Mouse (Mus musculus) kidney, embryonic 16.5 days (tissue): ENCODE measurements around the gene Lce1c. TPM values are rescaled to one million over a fixed set of nuclear protein-coding genes. Genes with fewer than 3 reads are reported as not detected.
"Not testable (repeated sequence)": the region's sequence is repeated elsewhere in the genome, so short reads cannot be mapped to it uniquely, and the experiment has no call there.

Experiments
- ATAC-seq: fragments of 200-750 bp; cut with Nextera tagmentation; 2 replicates; pipeline ENCODE4 v1.8.0; 2017; ENCODE audit warnings: moderate TSS enrichment; ENCODE audit not compliant: low FRiP score, low TSS enrichment
- H3K27ac ChIP-seq: fragments of 300-500 bp; sonication (generic); 2 replicates; pipeline ENCODE4 v1.5.1; 2014; ENCODE audit warnings: low read length
- H3K27me3 ChIP-seq: fragments of 300-500 bp; sonication (generic); 2 replicates; pipeline ENCODE4 v1.6.1; 2014; ENCODE audit warnings: low read length, control low read depth, mixed read lengths; ENCODE audit not compliant: insufficient read depth
- H3K36me3 ChIP-seq: fragments of 300-500 bp; sonication (generic); 2 replicates; pipeline ENCODE4 v1.6.1; 2014; ENCODE audit warnings: low read length, control low read depth, mixed read lengths; ENCODE audit not compliant: insufficient read depth
- H3K4me1 ChIP-seq: fragments of 300-500 bp; sonication (generic); 2 replicates; pipeline ENCODE4 v1.6.1; 2014; ENCODE audit warnings: low read length, control low read depth, mixed read lengths; ENCODE audit not compliant: insufficient read depth
- H3K4me2 ChIP-seq: fragments of 300-500 bp; sonication (generic); replicated peaks from 2 replicates; pipeline ENCODE4 v1.6.1; 2014; ENCODE audit warnings: low read depth, low read length
- H3K4me3 ChIP-seq: fragments of 300-500 bp; sonication (generic); 2 replicates; pipeline ENCODE4 v1.5.1; 2014; ENCODE audit warnings: mild to moderate bottlenecking, low read length
- H3K9ac ChIP-seq: fragments of 300-500 bp; sonication (generic); replicated peaks from 2 replicates; pipeline ENCODE4 v1.6.1; 2014; ENCODE audit warnings: low read length
- H3K9me3 ChIP-seq: fragments of 300-500 bp; sonication (generic); 2 replicates; pipeline ENCODE4 v1.6.1; 2016; ENCODE audit warnings: low read length, control low read depth
- WGBS: fragments of 180-500 bp; shearing (Covaris S2); extraction: QIAGEN DNeasy Blood & Tissue Kit; methylation state at CpG from one replicate; pipeline ENCODE4 v1.1.7; 2014; 5-methylcytosine and 5-hydroxymethylcytosine counted together
- polyA plus RNA-seq: library from polyadenylated mRNA; unstranded; fragments of >200 nt; fragmentation: Nextera tagmentation; extraction: Ambion mirVana; gene quantifications from 2 replicates; pipeline ENCODE4 v1.2.1, GENCODE M21; 2015

Lce1c gene
- polyA plus RNA-seq, result not detected in 2 replicates

DNA sequence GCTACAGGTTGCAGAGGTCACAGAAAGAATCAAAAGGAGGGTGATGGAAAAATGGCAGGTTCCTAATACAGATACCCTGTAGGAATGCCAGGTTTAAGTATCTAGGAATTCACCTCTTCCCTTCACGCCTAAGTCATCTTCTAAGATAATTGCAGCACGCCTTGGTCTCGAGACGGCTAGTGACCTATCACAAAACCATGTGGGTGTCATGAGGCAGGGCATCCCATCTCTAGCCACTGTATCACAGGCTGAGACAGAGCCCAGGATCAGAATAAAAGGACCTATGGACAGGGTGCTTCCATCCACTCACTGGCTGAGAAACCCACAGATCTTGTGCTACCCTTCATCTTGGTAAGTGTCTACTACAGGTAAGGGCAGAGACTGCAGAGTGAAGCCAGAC, at the start of gene Lce1c:
Gene Lce1c, plus strand, starts transcription at position 301 of the 400 bp plus-strand sequence.
- Histone ChIP-seq H3K36me3 (no peaks in the 10 kb centered on the region), H3K4me1 (no peaks in the 10 kb centered on the region), H3K9me3 (no peaks in the 10 kb centered on the region), H3K9ac (no peak within 1 kb of the TSS), H3K4me2 (no peak within 1 kb of the TSS), H3K4me3 (no peak within 1 kb of the TSS), H3K27me3 (no peaks in the 10 kb centered on the region), H3K27ac (no peak within 1 kb of the TSS)
- no peak for ATAC-seq
- WGBS, result 87% methylated on average over 4 of the region's 4 CpGs

DNA sequence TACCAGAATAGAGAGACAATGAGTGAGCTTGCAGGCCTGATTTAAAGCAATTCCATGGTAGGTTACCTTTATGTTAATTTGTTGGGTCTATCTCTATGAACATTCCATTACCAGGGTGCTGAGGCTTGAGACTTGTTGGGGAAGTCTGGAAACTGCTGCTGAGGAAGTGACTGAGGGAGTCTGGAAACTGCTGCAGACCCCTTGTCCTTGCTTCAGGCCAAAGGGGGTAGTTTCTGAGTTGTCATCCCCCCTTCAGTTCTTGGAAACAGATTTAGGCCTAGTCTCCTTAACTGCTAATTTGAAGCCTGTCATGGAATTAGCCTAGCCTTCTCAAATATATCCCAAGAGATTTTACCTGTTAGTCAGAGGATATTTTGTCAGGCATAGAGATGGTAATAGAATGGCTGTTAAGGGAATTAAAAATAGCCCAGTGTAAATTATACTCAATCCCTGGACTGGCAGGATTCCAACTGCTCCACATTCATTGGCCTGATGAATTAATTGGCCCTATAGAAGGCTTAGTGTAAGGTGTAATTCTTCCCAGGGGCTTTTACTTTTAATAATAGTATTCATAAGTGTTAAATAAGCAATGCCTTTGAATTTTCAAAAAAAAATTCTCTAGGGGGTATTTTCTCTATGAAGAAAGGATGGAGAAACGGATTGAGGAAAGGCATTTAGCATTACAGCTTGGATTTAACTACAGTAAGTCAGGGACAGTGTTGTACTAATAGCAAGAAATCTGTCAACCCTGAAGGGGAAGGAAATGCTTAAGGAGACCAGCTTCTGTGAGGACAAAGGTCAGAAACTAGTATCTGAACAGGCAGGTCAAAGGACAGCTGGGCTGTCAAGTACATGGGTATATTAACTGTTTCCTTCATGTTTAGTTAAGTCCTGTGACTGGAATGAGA, 41.0 kb upstream of the Lce1c start:
- Histone ChIP-seq H3K4me2 (no peak overlapping the region), H3K27ac (no peak overlapping the region), H3K9ac (no peak overlapping the region), H3K4me1 (no peaks in the 10 kb centered on the region), H3K27me3 (no peaks in the 10 kb centered on the region), H3K4me3 (no peak overlapping the region), H3K36me3 (no peaks in the 10 kb centered on the region), H3K9me3 (no peaks in the 10 kb centered on the region)
- WGBS, result 31% methylated on average over 1 of the region's 1 CpGs
- peak; percentile 85 for ATAC-seq

DNA sequence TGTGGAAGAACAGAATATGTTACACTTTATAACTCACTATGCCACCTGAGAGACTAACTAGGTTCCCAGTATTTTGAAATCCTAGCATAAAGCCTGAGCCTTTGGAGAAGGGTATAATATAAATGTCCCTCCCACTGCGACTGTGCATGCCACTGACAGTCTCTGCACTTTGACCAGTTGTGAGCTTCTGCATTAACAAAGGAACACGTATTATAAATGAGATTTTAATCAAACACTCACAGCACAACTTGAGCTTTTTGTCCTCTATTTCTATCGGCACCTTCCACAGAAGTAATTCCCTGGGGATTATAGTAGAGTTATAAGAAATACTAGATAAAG, 40.4 kb upstream of the Lce1c start:
- no peak; the same call in 1 of the 2 replicates for ATAC-seq
- Histone ChIP-seq H3K4me3 (no peak overlapping the region), H3K36me3 (no peaks in the 10 kb centered on the region), H3K27ac (no peak overlapping the region), H3K27me3 (no peaks in the 10 kb centered on the region), H3K4me2 (no peak overlapping the region), H3K9ac (no peak overlapping the region), H3K4me1 (no peaks in the 10 kb centered on the region), H3K9me3 (no peaks in the 10 kb centered on the region)
- WGBS, result 72% methylated on average over 3 of the region's 3 CpGs

DNA sequence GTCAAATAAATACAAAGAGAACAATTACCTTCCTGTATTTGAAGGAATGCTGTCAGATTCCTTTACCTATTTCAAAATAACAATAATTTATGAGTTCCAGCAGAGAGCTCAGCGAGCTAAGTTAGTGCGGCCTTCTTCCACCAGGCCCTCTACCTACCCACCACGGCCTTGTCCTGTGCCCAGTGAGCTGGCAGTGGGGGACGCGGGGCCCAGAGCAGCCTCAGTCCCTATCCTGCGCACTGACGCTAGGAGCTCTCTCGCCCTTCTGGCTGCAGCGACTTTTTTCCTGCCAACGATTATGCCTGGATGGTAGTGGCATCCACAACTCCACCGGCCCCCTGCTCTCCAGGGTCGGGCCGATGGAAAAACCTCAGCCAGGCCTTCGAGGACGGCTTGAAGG, 39.2 kb upstream of the Lce1c start:
- Histone ChIP-seq H3K4me2 (no peak overlapping the region), H3K4me1 (no peaks in the 10 kb centered on the region), H3K9me3 (no peaks in the 10 kb centered on the region), H3K27me3 (no peaks in the 10 kb centered on the region), H3K36me3 (no peaks in the 10 kb centered on the region), H3K9ac (no peak overlapping the region), H3K4me3 (no peak overlapping the region), H3K27ac (no peak overlapping the region)
- ATAC-seq, result no peak
- WGBS, result 91% methylated on average over 15 of the region's 15 CpGs

DNA sequence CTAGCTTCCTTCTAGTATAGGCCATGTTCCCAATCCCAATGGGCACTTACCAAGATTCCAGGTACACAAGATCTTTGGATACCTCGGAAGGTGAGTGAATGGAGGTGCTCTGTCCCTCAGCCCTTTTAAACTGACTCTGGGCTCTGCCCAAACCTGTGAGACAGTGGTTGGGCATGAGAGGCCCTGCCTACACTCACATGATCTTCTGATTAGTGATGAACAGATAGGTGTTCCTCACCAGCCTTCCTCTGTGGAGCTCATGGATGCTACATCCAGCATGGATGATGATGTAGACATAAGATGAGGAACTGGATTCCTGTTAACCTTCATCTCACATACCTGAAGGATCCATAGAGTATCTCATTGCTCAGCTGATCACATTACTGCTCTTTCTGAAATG, 30.8 kb upstream of the Lce1c start, which contains the start of gene Lce1a1:
Gene Lce1a1, minus strand, starts transcription at position 101 of the 400 bp plus-strand sequence.
- no peaks in the 10 kb centered on the region for H3K9me3 ChIP-seq
- no peaks in the 10 kb centered on the region for H3K36me3 ChIP-seq
- no peak within 1 kb of the TSS for H3K4me3 ChIP-seq
- no peak for ATAC-seq
- H3K27ac ChIP-seq, result no peak within 1 kb of the TSS
- H3K4me2 ChIP-seq, result no peak within 1 kb of the TSS
- H3K9ac ChIP-seq, result no peak within 1 kb of the TSS
- no peaks in the 10 kb centered on the region for H3K27me3 ChIP-seq
- WGBS, result 89% methylated on average over 1 of the region's 1 CpGs
- no peaks in the 10 kb centered on the region for H3K4me1 ChIP-seq

DNA sequence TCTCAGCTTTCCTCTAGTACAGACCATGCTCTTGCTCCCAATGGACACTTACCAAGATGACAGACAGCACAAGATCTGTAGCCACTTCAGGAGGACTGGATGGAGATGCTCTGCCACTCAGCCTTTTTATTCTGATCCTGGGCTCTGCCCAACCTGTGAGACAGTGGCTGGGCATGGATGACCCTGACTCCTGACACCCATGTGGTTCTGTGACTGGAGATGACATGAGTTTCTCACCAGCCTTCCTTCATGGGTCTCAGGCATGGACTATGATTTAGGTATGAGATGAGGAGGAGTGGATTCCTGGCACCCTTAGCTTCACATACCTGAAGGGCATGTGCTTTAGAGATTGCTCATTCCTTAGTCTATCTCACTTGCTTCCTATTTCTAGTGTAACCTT, 22.2 kb upstream of the Lce1c start, which contains the start of gene Lce1b:
Gene Lce1b, minus strand, starts transcription at position 101 of the 400 bp plus-strand sequence.
- Histone ChIP-seq H3K27me3 (no peaks in the 10 kb centered on the region), H3K4me2 (no peak within 1 kb of the TSS), H3K9me3 (no peaks in the 10 kb centered on the region), H3K9ac (no peak within 1 kb of the TSS), H3K27ac (no peak within 1 kb of the TSS), H3K36me3 (no peaks in the 10 kb centered on the region), H3K4me3 (no peak within 1 kb of the TSS), H3K4me1 (no peaks in the 10 kb centered on the region)
- no peak for ATAC-seq

DNA sequence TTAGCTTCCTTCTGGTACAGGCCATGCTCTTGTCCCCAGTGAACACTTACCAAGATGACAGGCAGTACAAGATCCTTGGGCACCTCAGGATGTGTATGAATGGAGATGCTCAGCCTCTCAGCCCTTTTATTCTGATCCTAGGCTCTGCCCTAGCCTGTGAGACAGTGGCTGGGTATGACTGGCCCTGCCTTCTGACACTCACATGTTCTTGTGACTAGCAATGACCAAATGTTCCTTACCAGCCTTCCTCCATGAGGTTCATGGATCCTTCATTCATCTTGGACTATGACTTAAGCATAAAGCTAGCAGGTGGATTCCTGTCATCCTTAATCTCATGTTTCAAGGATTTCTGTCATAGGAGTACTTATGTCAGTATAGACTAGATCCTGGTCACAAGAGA, 8.8 kb upstream of the Lce1c start, which contains the start of gene Lce1a2:
Gene Lce1a2, minus strand, starts transcription at position 101 of the 400 bp plus-strand sequence.
- Histone ChIP-seq H3K4me3 (no peak within 1 kb of the TSS), H3K36me3 (no peaks in the 10 kb centered on the region), H3K4me2 (no peak within 1 kb of the TSS), H3K27ac (no peak within 1 kb of the TSS), H3K27me3 (no peaks in the 10 kb centered on the region), H3K4me1 (no peaks in the 10 kb centered on the region), H3K9ac (no peak within 1 kb of the TSS), H3K9me3 (no peaks in the 10 kb centered on the region)
- no peak for ATAC-seq

DNA sequence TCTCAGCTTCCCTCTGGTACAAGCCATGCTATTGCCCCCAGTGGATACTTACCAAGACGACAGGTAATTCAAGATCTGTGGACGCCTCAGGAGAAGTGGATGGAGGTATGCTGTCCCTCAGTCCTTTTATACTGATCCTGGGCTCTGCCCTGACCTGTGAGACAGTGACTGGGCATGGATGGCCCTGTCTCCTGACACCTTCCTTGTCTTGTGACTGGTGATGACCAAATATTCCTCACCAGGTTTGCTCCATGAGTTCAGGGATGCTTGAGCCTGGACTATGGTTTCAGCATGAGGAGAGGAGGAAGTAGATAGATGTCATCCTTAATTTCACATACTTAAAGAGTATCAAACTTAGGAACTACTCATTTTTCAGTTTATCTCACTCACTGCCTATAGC, 8.1 kb downstream of the Lce1c start, which contains the start of gene Lce1d:
Gene Lce1d, minus strand, starts transcription at position 101 of the 400 bp plus-strand sequence.
- ATAC-seq, result no peak
- WGBS, result 69% methylated on average over 2 of the region's 2 CpGs
- Histone ChIP-seq H3K36me3 (no peaks in the 10 kb centered on the region), H3K9ac (no peak within 1 kb of the TSS), H3K4me1 (no peaks in the 10 kb centered on the region), H3K27me3 (no peaks in the 10 kb centered on the region), H3K4me2 (no peak within 1 kb of the TSS), H3K27ac (no peak within 1 kb of the TSS), H3K4me3 (no peak within 1 kb of the TSS), H3K9me3 (no peaks in the 10 kb centered on the region)

DNA sequence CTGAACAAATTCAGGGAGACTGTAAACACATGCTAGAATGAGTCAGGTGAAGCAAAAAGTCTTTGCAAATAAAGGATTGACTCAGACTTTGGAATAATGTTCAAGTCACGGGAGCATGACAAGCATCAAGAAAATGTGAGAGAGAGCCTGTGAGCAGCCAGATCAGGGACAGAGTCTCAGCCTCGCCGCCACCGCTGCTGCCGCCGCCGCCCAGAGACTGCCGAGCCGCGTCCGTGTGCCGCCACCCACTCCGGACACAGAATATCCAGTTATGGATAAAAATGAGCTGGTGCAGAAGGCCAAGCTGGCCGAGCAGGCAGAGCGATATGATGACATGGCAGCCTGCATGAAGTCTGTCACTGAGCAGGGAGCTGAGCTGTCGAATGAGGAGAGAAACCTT, 10.1 kb downstream of the Lce1c start:
- not testable (repeated sequence) for H3K4me2 ChIP-seq, H3K9me3 ChIP-seq, H3K9ac ChIP-seq, H3K4me3 ChIP-seq, ATAC-seq, H3K27me3 ChIP-seq, H3K4me1 ChIP-seq, H3K27ac ChIP-seq, H3K36me3 ChIP-seq
- 80% methylated on average over 16 of the region's 16 CpGs for WGBS

DNA sequence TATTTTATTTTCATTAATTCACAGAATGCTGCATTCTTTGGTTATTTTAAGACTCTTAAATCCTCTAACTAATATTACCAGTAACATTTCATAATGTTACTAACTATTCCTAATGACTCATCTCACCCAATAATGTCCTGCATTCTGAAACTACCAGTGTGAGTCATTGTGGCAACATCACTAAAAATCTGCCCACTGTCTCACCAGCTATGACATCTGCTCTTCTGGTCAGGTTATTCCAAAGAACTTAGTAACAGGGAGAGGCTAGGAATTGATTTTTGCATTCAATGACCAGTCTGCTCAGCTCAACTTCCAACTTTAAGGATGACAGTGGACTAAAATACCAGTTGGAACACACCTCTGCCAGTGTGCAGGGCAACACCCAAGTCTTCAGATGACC, 12.6 kb downstream of the Lce1c start:
- no peak overlapping the region for H3K27ac ChIP-seq
- H3K4me1 ChIP-seq, result no peaks in the 10 kb centered on the region
- H3K9me3 ChIP-seq, result no peaks in the 10 kb centered on the region
- H3K9ac ChIP-seq, result no peak overlapping the region
- H3K36me3 ChIP-seq, result no peaks in the 10 kb centered on the region
- H3K4me3 ChIP-seq, result no peak overlapping the region
- no peak for ATAC-seq
- H3K4me2 ChIP-seq, result no peak overlapping the region
- H3K27me3 ChIP-seq, result no peaks in the 10 kb centered on the region
